8 mouse cellular contexts compared by ENCODE assay signal in genomic region chr4:81999654-82000314, GRCm38 (mm10).
DNase-seq lines count a peak whose midpoint lies in the region; ATAC-seq lines count a peak whose summit lies in the region.

No protein-coding gene starts in this region.

- H3K4me2 ChIP-seq in midbrain, embryonic 11.5 days, result no peak overlapping the region

- H3K4me3 ChIP-seq in midbrain, embryonic 10.5 days, result no peak overlapping the region
- H3K4me3 ChIP-seq in midbrain, embryonic 11.5 days (ENCODE audit: low read depth, low read length), result no peak overlapping the region

- peak; percentile 13 for DNase-seq in midbrain, embryonic 10.5 days (ENCODE audit: low spot score)
- no peak for DNase-seq in midbrain, embryonic 11.5 days (ENCODE audit: low spot score, missing footprints)
- peak; percentile 9 to 16 for DNase-seq in layer of hippocampus, adult 8-10 months (ENCODE audit: low spot score in 2 of 2)
- peak; percentile 78 for DNase-seq in lung, postnatal 10 days
- DNase-seq in urinary bladder, postnatal 4 days (ENCODE audit: low spot score in 2 of 2), result no peak
- no peak for DNase-seq in adrenal gland, postnatal 4 days (ENCODE audit: low spot score in 2 of 2)
- no peak for DNase-seq in kidney, adult 9 months

- H3K9ac ChIP-seq in midbrain, embryonic 11.5 days (ENCODE audit: low read length), result no peak overlapping the region

- whole genome bisulfite sequencing in midbrain, embryonic 10.5 days, result 77% methylated on average over 11 of the region's 11 CpGs
- WGBS in midbrain, embryonic 11.5 days, result 79% methylated on average over 11 of the region's 11 CpGs

- peak overlapping the region; percentile 46; the same call in 1 of the 2 replicates for H3K27ac ChIP-seq in midbrain, embryonic 10.5 days (replicated peaks)
- no peak overlapping the region for H3K27ac ChIP-seq in midbrain, embryonic 11.5 days (ENCODE audit: low read depth, low read length)

- no peaks in the 10 kb centered on the region for H3K9me3 ChIP-seq in midbrain, embryonic 10.5 days (replicated peaks)
- H3K9me3 ChIP-seq in midbrain, embryonic 11.5 days (ENCODE audit: control insufficient read depth, low read length), result no peaks in the 10 kb centered on the region

- ATAC-seq in midbrain, embryonic 11.5 days (ENCODE audit: low FRiP score), result no peak; the same call in 1 of the 2 replicates
- ATAC-seq in frontal cortex, adult (ENCODE audit: low TSS enrichment), result peak; percentile 80

- no peaks in the 10 kb centered on the region for H3K36me3 ChIP-seq in midbrain, embryonic 10.5 days
- H3K36me3 ChIP-seq in midbrain, embryonic 11.5 days (ENCODE audit: control insufficient read depth, insufficient read depth, low read length), result no peaks in the 10 kb centered on the region

- no peaks in the 10 kb centered on the region for H3K27me3 ChIP-seq in midbrain, embryonic 10.5 days (ENCODE audit: low read depth, poor library complexity, severe bottlenecking)
- no peaks in the 10 kb centered on the region for H3K27me3 ChIP-seq in midbrain, embryonic 11.5 days (ENCODE audit: control insufficient read depth, insufficient read depth, low read length)

- H3K4me1 ChIP-seq in midbrain, embryonic 10.5 days, result 0 out of 2 replicates have a peak, but pooled peaks cover 4% of the 10 kb centered on the region
- H3K4me1 ChIP-seq in midbrain, embryonic 11.5 days (ENCODE audit: control insufficient read depth, insufficient read depth, low read length), result no peaks in the 10 kb centered on the region

Comparison
In these comparisons a context has a peak if more than half of its experiments do, and no peak if none do; other contexts are left out.
1. DNase-seq: peak in midbrain, embryonic 10.5 days (single experiment), layer of hippocampus, adult 8-10 months (2 of 2) and lung, postnatal 10 days (single experiment); none in midbrain, embryonic 11.5 days (single experiment), urinary bladder, postnatal 4 days (0 of 2), adrenal gland, postnatal 4 days (0 of 2) and kidney, adult 9 months (single experiment).